Mouse (Mus musculus): ENCODE measurements around the gene Ptprj.
"Not testable (repeated sequence)": the region's sequence is repeated elsewhere in the genome, so short reads cannot be mapped to it uniquely, and the experiment has no call there.

Gene Ptprj

DNA sequence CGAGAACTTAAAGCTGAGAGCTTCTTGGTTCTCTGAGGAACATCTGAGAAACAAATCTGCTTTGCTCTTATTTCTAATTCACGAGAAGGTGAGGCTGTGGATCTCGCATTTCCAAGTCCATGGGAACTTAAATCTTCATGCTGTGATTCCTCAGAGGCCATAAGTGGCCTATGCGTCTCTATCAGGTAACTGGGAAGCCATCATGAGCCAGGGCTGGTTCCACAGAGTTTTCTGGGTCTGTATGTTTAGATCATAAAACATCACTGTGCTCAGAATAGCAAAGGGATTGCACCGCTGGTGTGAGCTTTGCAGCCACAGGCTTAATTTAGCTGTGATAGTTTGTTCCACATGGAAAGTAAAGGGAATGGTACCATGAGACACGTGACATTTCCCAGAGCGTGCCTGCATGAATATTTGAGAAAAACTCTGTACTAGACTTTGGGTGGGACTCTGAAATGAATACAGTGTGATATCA lies 181.8 kb downstream of the Ptprj start, which contains the start of gene Olfr1274-ps:
Olfr1274-ps (plus strand) TSS at position 51 of the 475 bp plus-strand sequence.
- DNase-seq (ENCODE audit: low spot score), result not testable (repeated sequence)
